Mouse (Mus musculus): Measurements from ENCODE around the gene Gm20518. TPM values are rescaled to one million over a fixed set of nuclear protein-coding genes. Genes with fewer than 3 reads are reported as not detected.

Gm20518 gene
- total RNA-seq, 2 experiments from 2014 or later, result 2.4 to 2.7 TPM

GRCm38 (mm10) chr16:17898462-17898861 is 7.0 kb upstream of the Gm20518 start, which contains the start of the genes Dgcr2 and Tssk2:
TSS of gene Dgcr2 (minus strand) at chr16:17898562.
TSS of gene Tssk2 (plus strand) at chr16:17898637.
- no peak for DNase-seq (ENCODE audit: extremely low spot score in 1 of 2, low spot score in 1 of 2)

GRCm38 (mm10) chr16:17896091-17896490 is 4.6 kb upstream of the Gm20518 start:
- no peak for DNase-seq (ENCODE audit: extremely low spot score in 1 of 2, low spot score in 1 of 2)

- DNase-seq (ENCODE audit: extremely low spot score in 1 of 2, low spot score in 1 of 2), result no peak
Observed at GRCm38 (mm10) chr16:17893923-17894322, 2.5 kb upstream of the Gm20518 start, which contains the start of gene Tssk1. TSS of gene Tssk1 (plus strand) at chr16:17894223.

GRCm38 (mm10) chr16:17892606-17893005 is 1.1 kb upstream of the Gm20518 start:
- no peak for DNase-seq (ENCODE audit: extremely low spot score in 1 of 2, low spot score in 1 of 2)

- DNase-seq (ENCODE audit: extremely low spot score in 1 of 2, low spot score in 1 of 2), result peak; percentile 33 to 44
Observed at GRCm38 (mm10) chr16:17890917-17891566, 429 bp downstream of the Gm20518 start.

GRCm38 (mm10) chr16:17890342-17890727 is 1.1 kb downstream of the Gm20518 start:
- DNase-seq (ENCODE audit: extremely low spot score in 1 of 2, low spot score in 1 of 2), result no peak

GRCm38 (mm10) chr16:17889689-17890341 is 1.7 kb downstream of the Gm20518 start:
- DNase-seq (ENCODE audit: extremely low spot score in 1 of 2, low spot score in 1 of 2), result no peak

- no peak for DNase-seq (ENCODE audit: extremely low spot score in 1 of 2, low spot score in 1 of 2)
Observed at GRCm38 (mm10) chr16:17884116-17884515, 7.4 kb downstream of the Gm20518 start.

GRCm38 (mm10) chr16:17882196-17882595 is 9.3 kb downstream of the Gm20518 start:
- DNase-seq (ENCODE audit: extremely low spot score in 1 of 2, low spot score in 1 of 2), result no peak

- no peak for DNase-seq (ENCODE audit: extremely low spot score in 1 of 2, low spot score in 1 of 2)
Observed at GRCm38 (mm10) chr16:17879571-17879970, 11.9 kb downstream of the Gm20518 start.

- no peak for DNase-seq (ENCODE audit: extremely low spot score in 1 of 2, low spot score in 1 of 2)
Observed at GRCm38 (mm10) chr16:17876096-17876495, 15.4 kb downstream of the Gm20518 start.

- no peak for DNase-seq (ENCODE audit: extremely low spot score in 1 of 2, low spot score in 1 of 2)
Observed at GRCm38 (mm10) chr16:17875174-17875573, 16.3 kb downstream of the Gm20518 start.

- no peak for DNase-seq (ENCODE audit: extremely low spot score in 1 of 2, low spot score in 1 of 2)
Observed at GRCm38 (mm10) chr16:17872995-17873394, 18.5 kb downstream of the Gm20518 start.

GRCm38 (mm10) chr16:17871248-17871647 is 20.2 kb downstream of the Gm20518 start:
- DNase-seq (ENCODE audit: extremely low spot score in 1 of 2, low spot score in 1 of 2), result no peak

- no peak for DNase-seq (ENCODE audit: extremely low spot score in 1 of 2, low spot score in 1 of 2)
Observed at GRCm38 (mm10) chr16:17865770-17866169, 25.7 kb downstream of the Gm20518 start.

- DNase-seq (ENCODE audit: extremely low spot score in 1 of 2, low spot score in 1 of 2), result no peak
Observed at GRCm38 (mm10) chr16:17865293-17865692, 26.2 kb downstream of the Gm20518 start.

- DNase-seq (ENCODE audit: extremely low spot score in 1 of 2, low spot score in 1 of 2), result no peak
Observed at GRCm38 (mm10) chr16:17858592-17858991, 32.9 kb downstream of the Gm20518 start.

GRCm38 (mm10) chr16:17857157-17857556 is 34.3 kb downstream of the Gm20518 start:
- no peak for DNase-seq (ENCODE audit: extremely low spot score in 1 of 2, low spot score in 1 of 2)

GRCm38 (mm10) chr16:17853263-17853662 is 38.2 kb downstream of the Gm20518 start:
- no peak for DNase-seq (ENCODE audit: extremely low spot score in 1 of 2, low spot score in 1 of 2)

GRCm38 (mm10) chr16:17851860-17852259 is 39.6 kb downstream of the Gm20518 start:
- DNase-seq (ENCODE audit: extremely low spot score in 1 of 2, low spot score in 1 of 2), result no peak

GRCm38 (mm10) chr16:17851331-17851730 is 40.1 kb downstream of the Gm20518 start:
- no peak for DNase-seq (ENCODE audit: extremely low spot score in 1 of 2, low spot score in 1 of 2)

- no peak for DNase-seq (ENCODE audit: extremely low spot score in 1 of 2, low spot score in 1 of 2)
Observed at GRCm38 (mm10) chr16:17849486-17849885, 42.0 kb downstream of the Gm20518 start.
